Mouse (Mus musculus) spleen, postnatal 14 days (tissue): ENCODE data around the gene Cacnb1.

Experiments
- DNase-seq, 2 experiments: peaks; one replicate each; pipeline ENCODE4 v3.0.0; 2021 to 2022; ENCODE audit warnings: low spot score in 2 of 2

Gene Cacnb1

GRCm38 (mm10) chr11:97955146-97955902 is 67.5 kb downstream of the Cacnb1 start:
- no peak for DNase-seq

- no peak for DNase-seq
Observed at GRCm38 (mm10) chr11:97954469-97955141, 68.2 kb downstream of the Cacnb1 start.

- no peak for DNase-seq
Observed at GRCm38 (mm10) chr11:97953939-97954275, 68.9 kb downstream of the Cacnb1 start.

- no peak for DNase-seq
Observed at GRCm38 (mm10) chr11:97953179-97953938, 69.5 kb downstream of the Cacnb1 start.

GRCm38 (mm10) chr11:97952367-97953006 is 70.3 kb downstream of the Cacnb1 start:
- no peak for DNase-seq
